25 mouse cellular contexts compared by ENCODE assay signal in genomic region chr7:19620811-19621210, GRCm38 (mm10). TPM values are rescaled to one million over a fixed set of nuclear protein-coding genes. Genes with fewer than 3 reads are reported as not detected.
DNase-seq lines count a peak whose midpoint lies in the region; ATAC-seq lines count a peak whose summit lies in the region.
"Had no signal": no experiment of that assay in that cellular context is flagged by ENCODE, and none has a peak within 500 bp of the region (broad histone marks: within the 10 kb centered on the region; RNA-seq: fewer than 3 reads in every experiment).

No protein-coding gene starts in this region.

- no peak overlapping the region for H3K4me2 ChIP-seq in forebrain, embryonic 16.5 days (ENCODE audit: low read length)
- H3K4me2 ChIP-seq in forebrain, embryonic 11.5 days (ENCODE audit: low read depth, low read length, severe bottlenecking), result no peak overlapping the region
- H3K4me2 ChIP-seq: heart, embryonic 15.5 days; kidney, embryonic 15.5 days; limb, embryonic 12.5 days; liver, embryonic 13.5 days; lung, embryonic 15.5 days; midbrain, embryonic 12.5 days; neural tube, embryonic 12.5 days had no signal

- peak; percentile 31; the same call in 1 of the 2 replicates for ATAC-seq in forebrain, embryonic 16.5 days
- ATAC-seq in forebrain, embryonic 11.5 days (replicated peaks; ENCODE audit: low FRiP score), result no peak
- ATAC-seq: CD4-positive, CD25-positive, alpha-beta regulatory T cell, adult 4 months; hindbrain, postnatal 0 days; intestine, postnatal 0 days; Patski had no signal

- DNase-seq in forebrain, embryonic 11.5 days (ENCODE audit: low spot score), result no peak
- DNase-seq in right cerebral cortex, adult 2 months (ENCODE audit: low spot score in 2 of 2), result peak; percentile 50 to 60
- no peak for DNase-seq in right cerebral cortex, postnatal 4 days
- peak; percentile 67 to 68 for DNase-seq in layer of hippocampus, postnatal 36 days
- peak; percentile 68 for DNase-seq in telencephalon, adult 2 months (ENCODE audit: low read depth, low spot score)
- no peak for DNase-seq in T-cell, adult 2 months (ENCODE audit: low spot score)
- no peak for DNase-seq in gastrocnemius, postnatal 36 days
- DNase-seq: adrenal gland, postnatal 25 days; cerebellum, adult 8-10 months; gastrocnemius, postnatal 14 days; heart, postnatal 4 days; liver, embryonic 13.5 days; thymus, postnatal 14 days had no signal

- 0 out of 2 replicates have a peak, but pooled peaks cover 3% of the 10 kb centered on the region for H3K4me1 ChIP-seq in forebrain, embryonic 16.5 days (replicated peaks; ENCODE audit: control insufficient read depth, insufficient read depth, low read length)
- peaks cover 5% of the 10 kb centered on the region; the same call in 1 of the 2 replicates for H3K4me1 ChIP-seq in forebrain, embryonic 11.5 days (replicated peaks; ENCODE audit: control insufficient read depth, insufficient read depth, low read length)

- no peaks in the 10 kb centered on the region for H3K27me3 ChIP-seq in forebrain, embryonic 16.5 days (replicated peaks; ENCODE audit: control insufficient read depth, insufficient read depth, low read length)
- H3K27me3 ChIP-seq in forebrain, embryonic 11.5 days (ENCODE audit: control insufficient read depth, insufficient read depth, low read length), result no peaks in the 10 kb centered on the region
- H3K27me3 ChIP-seq: kidney, embryonic 15.5 days; Patski had no signal

- no peaks in the 10 kb centered on the region for H3K9me3 ChIP-seq in forebrain, embryonic 16.5 days (ENCODE audit: control insufficient read depth, low read length)
- no peaks in the 10 kb centered on the region for H3K9me3 ChIP-seq in forebrain, embryonic 11.5 days (ENCODE audit: control insufficient read depth, low read length)
- H3K9me3 ChIP-seq: heart, embryonic 15.5 days; kidney, embryonic 15.5 days; limb, embryonic 12.5 days; liver, embryonic 13.5 days; lung, embryonic 15.5 days; midbrain, embryonic 12.5 days; neural tube, embryonic 12.5 days had no signal

- H3K9ac ChIP-seq in forebrain, embryonic 16.5 days (replicated peaks; ENCODE audit: low read depth, low read length), result no peak overlapping the region
- no peak overlapping the region for H3K9ac ChIP-seq in forebrain, embryonic 11.5 days (ENCODE audit: low read length)
- H3K9ac ChIP-seq: heart, embryonic 15.5 days; kidney, embryonic 15.5 days; limb, embryonic 12.5 days; liver, embryonic 13.5 days; lung, embryonic 15.5 days; midbrain, embryonic 12.5 days; neural tube, embryonic 12.5 days had no signal

- H3K4me3 ChIP-seq in forebrain, embryonic 16.5 days (replicated peaks; ENCODE audit: low read length), result no peak overlapping the region
- H3K4me3 ChIP-seq in forebrain, embryonic 11.5 days (ENCODE audit: low read depth, low read length), result no peak overlapping the region
- H3K4me3 ChIP-seq: heart, embryonic 15.5 days; kidney, embryonic 15.5 days; limb, embryonic 12.5 days; liver, embryonic 13.5 days; lung, embryonic 15.5 days; midbrain, embryonic 12.5 days; neural tube, embryonic 12.5 days had no signal

- intact Hi-C loops in gastrocnemius, postnatal 36 days (cut with DNase I), result loop anchor here (2.0 kb wide), 1 partner anchor 30 kb away; no protein-coding TSS in a partner anchor

- no peaks in the 10 kb centered on the region for H3K36me3 ChIP-seq in forebrain, embryonic 16.5 days (ENCODE audit: control insufficient read depth, insufficient read depth)
- H3K36me3 ChIP-seq in forebrain, embryonic 11.5 days (ENCODE audit: control insufficient read depth, insufficient read depth, low read length), result no peaks in the 10 kb centered on the region
- H3K36me3 ChIP-seq: heart, embryonic 15.5 days; kidney, embryonic 15.5 days; limb, embryonic 12.5 days; liver, embryonic 13.5 days; lung, embryonic 15.5 days; midbrain, embryonic 12.5 days; neural tube, embryonic 12.5 days had no signal

- WGBS in forebrain, embryonic 16.5 days, result 72% methylated on average over 7 of the region's 7 CpGs
- WGBS in forebrain, embryonic 11.5 days, result 90% methylated on average over 7 of the region's 7 CpGs

- H3K27ac ChIP-seq in forebrain, embryonic 16.5 days (ENCODE audit: low read length), result no peak overlapping the region
- H3K27ac ChIP-seq in forebrain, embryonic 11.5 days (ENCODE audit: low read depth, low read length), result no peak overlapping the region
- H3K27ac ChIP-seq: heart, embryonic 15.5 days; hindbrain, postnatal 0 days; kidney, embryonic 15.5 days; limb, embryonic 12.5 days; liver, embryonic 13.5 days; lung, embryonic 15.5 days; midbrain, embryonic 12.5 days; neural tube, embryonic 12.5 days; stomach, postnatal 0 days had no signal

RNA-seq across cellular contexts. Expression of gene Relb, which starts 8.4 kb away (rescaled TPM):
- polyA plus RNA-seq in forebrain, embryonic 16.5 days (2015; fragmentation: Nextera tagmentation; extraction: Ambion mirVana), result 3.9 and 4.5 TPM in 2 replicates
- 2.9 and 3.7 TPM in 2 replicates for polyA plus RNA-seq in forebrain, embryonic 11.5 days (2014; fragmentation: Nextera tagmentation; extraction: Ambion mirVana)
- total RNA-seq in layer of hippocampus, postnatal 36 days (2021), result 10 to 100 TPM in 1 of 2 experiments, 1 to 10 TPM in 1; 7.3 to 10.2 TPM
- 1 to 10 TPM; 5.1 to 6.0 TPM for total RNA-seq in gastrocnemius, postnatal 36 days (2021)

RNA-seq across cellular contexts. Expression of gene Clasrp, which starts 16.5 kb away (rescaled TPM):
- 57.2 and 57.6 TPM in 2 replicates for polyA plus RNA-seq in forebrain, embryonic 16.5 days (2015; fragmentation: Nextera tagmentation; extraction: Ambion mirVana)
- 59.7 and 64.1 TPM in 2 replicates for polyA plus RNA-seq in forebrain, embryonic 11.5 days (2014; fragmentation: Nextera tagmentation; extraction: Ambion mirVana)
- total RNA-seq in layer of hippocampus, postnatal 36 days (2021), result 100 to 1,000 TPM in 1 of 2 experiments, 10 to 100 TPM in 1; 90.1 to 103 TPM
- 10 to 100 TPM; 10.9 to 12.0 TPM for total RNA-seq in gastrocnemius, postnatal 36 days (2021)

RNA-seq across cellular contexts. Expression of gene Gemin7, which starts 43.4 kb away (rescaled TPM):
- polyA plus RNA-seq in forebrain, embryonic 16.5 days (2015; fragmentation: Nextera tagmentation; extraction: Ambion mirVana), result 120 and 124 TPM in 2 replicates
- 151 and 156 TPM in 2 replicates for polyA plus RNA-seq in forebrain, embryonic 11.5 days (2014; fragmentation: Nextera tagmentation; extraction: Ambion mirVana)
- 10 to 100 TPM; 44.2 to 46.1 TPM for total RNA-seq in layer of hippocampus, postnatal 36 days (2021)
- 10 to 100 TPM; 59.1 to 65.1 TPM for total RNA-seq in gastrocnemius, postnatal 36 days (2021)

RNA-seq across cellular contexts. Expression of gene Zfp296, which starts 43.7 kb away (rescaled TPM):
- polyA plus RNA-seq in forebrain, embryonic 16.5 days (2015; fragmentation: Nextera tagmentation; extraction: Ambion mirVana), result 0.26 TPM in 1 of 2 replicates, not detected in the other
- 0.40 and 0.47 TPM in 2 replicates for polyA plus RNA-seq in forebrain, embryonic 11.5 days (2014; fragmentation: Nextera tagmentation; extraction: Ambion mirVana)
- under 1 TPM; 0.33 to 0.75 TPM for total RNA-seq in layer of hippocampus, postnatal 36 days (2021)
- under 1 TPM; 0.23 to 0.44 TPM for total RNA-seq in gastrocnemius, postnatal 36 days (2021)
- total RNA-seq: hindbrain, postnatal 0 days had no signal
- polyA plus RNA-seq: hindbrain, postnatal 0 days had no signal

RNA-seq across cellular contexts. Expression of gene Clptm1, which starts 44.0 kb away (rescaled TPM):
- polyA plus RNA-seq in forebrain, embryonic 16.5 days (2015; fragmentation: Nextera tagmentation; extraction: Ambion mirVana), result 91.2 and 92.5 TPM in 2 replicates
- polyA plus RNA-seq in forebrain, embryonic 11.5 days (2014; fragmentation: Nextera tagmentation; extraction: Ambion mirVana), result 89.1 and 92.0 TPM in 2 replicates
- total RNA-seq in layer of hippocampus, postnatal 36 days (2021), result 100 to 1,000 TPM; 131 to 144 TPM
- total RNA-seq in gastrocnemius, postnatal 36 days (2021), result 10 to 100 TPM; 39.2 to 45.7 TPM

Comparison
In these comparisons a context has a peak if more than half of its experiments do, and no peak if none do; other contexts are left out.
1. DNase-seq: peak in right cerebral cortex, adult 2 months (2 of 2), layer of hippocampus, postnatal 36 days (2 of 2) and telencephalon, adult 2 months (single experiment); none in forebrain, embryonic 11.5 days (single experiment), right cerebral cortex, postnatal 4 days (single experiment), T-cell, adult 2 months (single experiment) and gastrocnemius, postnatal 36 days (0 of 2).
2. RNA of gene Clasrp, which starts 16.5 kb away (total RNA-seq): 90.1 to 103 TPM in layer of hippocampus, postnatal 36 days; 10.9 to 12.0 TPM in gastrocnemius, postnatal 36 days; every median in the first group is over 4 times any median in the second.